Mouse (Mus musculus) spleen, adult 2 months (tissue): ENCODE measurements at regions not wholly inside any gene's neighbourhood (a gene's known extent, or its start where the extent isn't known, plus 50 kb on each side); places are given as distances from the start of the nearest gene placed in this dataset.

Experiments used
- CTCF ChIP-seq: fragments of 200-500 bp; IDR thresholded peaks from 2 replicates; pipeline ENCODE4 v1.5.1; 2011; ENCODE audit warnings: mild to moderate bottlenecking, inconsistent platforms; ENCODE audit not compliant: insufficient read depth, insufficient read length, insufficient replicate concordance; ENCODE audit errors: extremely low read depth
- POLR2A ChIP-seq: fragments of 200-500 bp; IDR thresholded peaks from 2 replicates; pipeline ENCODE4 v1.6.1; 2011; ENCODE audit warnings: low read depth, low read length, inconsistent platforms

GRCm38 (mm10) chr17:45966736-45967135 lies 65.4 kb downstream of the Vegfa start:
- no peak for TF ChIP-seq POLR2A
- TF ChIP-seq CTCF = no peak
